Mouse (Mus musculus) hindbrain, embryonic 14.5 days (tissue): ENCODE results near the gene Cyp4f16. TPM values are rescaled to one million over a fixed set of nuclear protein-coding genes. Genes with fewer than 3 reads are reported as not detected.
A peak's percentile ranks its signal among the peaks of the same experiment; 100 is the strongest.
"Not testable (repeated sequence)": the region's sequence is repeated elsewhere in the genome, so short reads cannot be mapped to it uniquely, and the experiment has no call there.

ENCODE experiments used
- ATAC-seq: fragments of 200-750 bp; cut with Nextera tagmentation; 2 replicates; pipeline ENCODE4 v1.8.0; 2017; ENCODE audit warnings: moderate number of reproducible peaks, mild to moderate bottlenecking, moderate TSS enrichment, moderate library complexity; ENCODE audit not compliant: low FRiP score
- DNase-seq: peaks from one replicate; pipeline ENCODE4 v3.0.0-alpha.2; 2015; ENCODE audit warnings: low spot score
- H3K27ac ChIP-seq: fragments of 300-500 bp; sonication (generic); 2 replicates; pipeline ENCODE4 v1.5.1; 2014; ENCODE audit warnings: mild to moderate bottlenecking, moderate library complexity
- H3K27me3 ChIP-seq: fragments of 300-500 bp; sonication (generic); 2 replicates; pipeline ENCODE4 v1.6.1; 2014; ENCODE audit warnings: mild to moderate bottlenecking, low read length, mixed read lengths; ENCODE audit not compliant: control insufficient read depth, insufficient read depth
- H3K36me3 ChIP-seq: fragments of 300-500 bp; sonication (generic); replicated peaks from 2 replicates; pipeline ENCODE4 v1.6.1; 2014; ENCODE audit not compliant: control insufficient read depth, insufficient read depth
- H3K4me1 ChIP-seq: fragments of 300-500 bp; sonication (generic); replicated peaks from 2 replicates; pipeline ENCODE4 v1.6.1; 2014; ENCODE audit warnings: antibody characterized with exemption, low read length, mixed read lengths; ENCODE audit not compliant: control insufficient read depth, insufficient read depth
- H3K4me2 ChIP-seq: fragments of 300-500 bp; sonication (generic); replicated peaks from 2 replicates; pipeline ENCODE4 v1.6.1; 2014; ENCODE audit warnings: mild to moderate bottlenecking, moderate library complexity
- H3K4me3 ChIP-seq: fragments of 300-500 bp; sonication (generic); replicated peaks from 2 replicates; pipeline ENCODE4 v1.5.1; 2014; ENCODE audit warnings: mild to moderate bottlenecking, low read length
- H3K9ac ChIP-seq: fragments of 300-500 bp; sonication (generic); 2 replicates; pipeline ENCODE4 v1.6.1; 2014
- H3K9me3 ChIP-seq: fragments of 300-500 bp; sonication (generic); 2 replicates; pipeline ENCODE4 v1.6.1; 2016; ENCODE audit warnings: low read length; ENCODE audit not compliant: control insufficient read depth
- WGBS: fragments of 180-500 bp; shearing (Covaris S2); extraction: QIAGEN DNeasy Blood & Tissue Kit; methylation state at CpG from one replicate; pipeline ENCODE4 v1.1.7; 2014; 5-methylcytosine and 5-hydroxymethylcytosine counted together
- polyA plus RNA-seq: library from polyadenylated mRNA; unstranded; fragments of >200 nt; fragmentation: Nextera tagmentation; extraction: Ambion mirVana; gene quantifications from 2 replicates; pipeline ENCODE4 v1.2.1, GENCODE M21; 2014

Cyp4f16 gene
- polyA plus RNA-seq, 1 experiment from 2014 or later, result 17.1 TPM

GRCm38 (mm10) chr17:32534068-32534467, 2.3 kb upstream of the Cyp4f16 start:
- WGBS, result 82% methylated on average over 6 of the region's 6 CpGs
- H3K4me1 ChIP-seq, result 0 out of 2 replicates have a peak, but pooled peaks cover 6% of the 10 kb centered on the region
- no peak overlapping the region for H3K9ac ChIP-seq
- no peak overlapping the region for H3K4me3 ChIP-seq
- H3K27ac ChIP-seq, result no peak overlapping the region
- DNase-seq (no peak), ATAC-seq (no peak)
- H3K27me3 ChIP-seq, result no peaks in the 10 kb centered on the region
- no peaks in the 10 kb centered on the region for H3K9me3 ChIP-seq
- no peak overlapping the region for H3K4me2 ChIP-seq
- no peaks in the 10 kb centered on the region for H3K36me3 ChIP-seq

- no peak for DNase-seq
- Histone ChIP-seq H3K4me2 (peak overlapping the region; percentile 62), H3K4me3 (peak overlapping the region; percentile 38), H3K4me1 (0 out of 2 replicates have a peak, but pooled peaks cover 6% of the 10 kb centered on the region), H3K9me3 (no peaks in the 10 kb centered on the region), H3K36me3 (no peaks in the 10 kb centered on the region), H3K27ac (no peak overlapping the region), H3K27me3 (no peaks in the 10 kb centered on the region), H3K9ac (peak overlapping the region; percentile 57)
- no peak for ATAC-seq
- 69% methylated on average over 5 of the region's 5 CpGs for WGBS
Observed at GRCm38 (mm10) chr17:32536867-32537250, 501 bp downstream of the Cyp4f16 start.

GRCm38 (mm10) chr17:32544792-32545191, 8.4 kb downstream of the Cyp4f16 start:
- not testable (repeated sequence) for DNase-seq, H3K9me3 ChIP-seq, H3K27me3 ChIP-seq, ATAC-seq, H3K9ac ChIP-seq, H3K27ac ChIP-seq, H3K4me2 ChIP-seq, H3K4me3 ChIP-seq, H3K4me1 ChIP-seq
- H3K36me3 ChIP-seq, result peaks cover 12% of the 10 kb centered on the region
- 93% methylated on average over 5 of the region's 5 CpGs for WGBS

DNA sequence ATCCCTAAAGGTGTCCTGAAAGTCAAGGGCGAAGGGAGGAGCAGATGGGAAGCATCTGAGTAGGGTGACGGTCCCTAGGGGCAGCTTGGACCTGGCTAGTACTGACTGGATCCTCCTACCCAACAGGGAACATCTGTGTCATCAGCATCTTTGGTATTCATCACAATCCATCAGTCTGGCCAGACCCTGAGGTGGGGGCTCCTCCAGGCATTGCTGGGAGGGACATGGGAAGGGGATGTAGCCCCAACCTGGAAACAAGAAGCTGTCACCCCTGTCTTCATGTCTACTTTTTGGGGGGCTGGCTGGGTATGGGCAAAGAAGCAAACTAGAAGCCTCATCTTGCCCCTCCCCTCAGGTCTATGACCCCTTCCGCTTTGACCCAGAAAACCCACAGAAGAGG, 14.0 kb downstream of the Cyp4f16 start:
- WGBS, result 95% methylated on average over 3 of the region's 3 CpGs
- not testable (repeated sequence) for H3K4me1 ChIP-seq

GRCm38 (mm10) chr17:32550900-32551770, 14.8 kb downstream of the Cyp4f16 start:
- Histone ChIP-seq H3K36me3 (no peaks in the 10 kb centered on the region), H3K4me2 (peak overlapping the region; percentile 47), H3K9me3 (no peaks in the 10 kb centered on the region), H3K27ac (peak overlapping the region; percentile 7; the same call in 1 of the 2 replicates), H3K4me3 (peak overlapping the region; percentile 24), H3K9ac (peak overlapping the region; percentile 52), H3K4me1 (no peaks in the 10 kb centered on the region), H3K27me3 (no peaks in the 10 kb centered on the region)
- 13% methylated on average over 20 of the region's 20 CpGs for WGBS
- ATAC-seq (peak; percentile 96), DNase-seq (peak; percentile 90)

More for the DNA sequence above, 14.0 kb downstream of the Cyp4f16 start:
- 0 out of 2 replicates have a peak, but pooled peaks have one; percentile 6 for ATAC-seq
- H3K4me2 ChIP-seq, result peak overlapping the region; percentile 47
- H3K36me3 ChIP-seq, H3K9me3 ChIP-seq, H3K27ac ChIP-seq, DNase-seq, H3K27me3 ChIP-seq: not testable (repeated sequence)
- H3K4me3 ChIP-seq, result peak overlapping the region; percentile 24
- peak overlapping the region; percentile 52; the same call in 1 of the 2 replicates for H3K9ac ChIP-seq

GRCm38 (mm10) chr17:32553016-32553415, 16.7 kb downstream of the Cyp4f16 start:
- H3K4me3 ChIP-seq, H3K27me3 ChIP-seq, ATAC-seq, H3K4me2 ChIP-seq, H3K27ac ChIP-seq, DNase-seq, H3K4me1 ChIP-seq, H3K9ac ChIP-seq, H3K36me3 ChIP-seq, H3K9me3 ChIP-seq: not testable (repeated sequence)
- 58% methylated on average over 1 of the region's 1 CpGs for WGBS

DNA sequence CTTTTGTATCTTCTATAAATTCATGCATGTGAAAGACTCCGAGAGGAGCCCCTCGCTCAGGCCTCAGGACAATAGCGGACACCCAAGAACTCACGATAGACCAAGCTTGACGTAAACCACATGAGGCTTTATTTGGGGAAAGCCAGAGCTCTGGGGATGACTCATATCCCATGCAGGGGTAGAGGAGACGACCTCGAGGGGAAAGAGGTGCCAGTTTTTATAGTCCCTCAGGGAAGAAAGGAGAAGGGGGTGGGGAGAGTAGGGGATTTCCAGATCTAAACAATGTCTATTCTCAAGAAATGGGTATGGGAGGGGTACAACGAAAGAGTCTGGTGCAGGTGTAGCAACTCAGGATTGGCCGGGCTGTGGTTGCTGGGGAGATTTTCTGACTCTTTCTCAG, 18.0 kb downstream of the Cyp4f16 start:
- WGBS, result 84% methylated on average over 9 of the region's 9 CpGs
- H3K27ac ChIP-seq, DNase-seq, H3K27me3 ChIP-seq, H3K9me3 ChIP-seq, H3K4me2 ChIP-seq, H3K4me1 ChIP-seq, H3K9ac ChIP-seq, ATAC-seq, H3K36me3 ChIP-seq, H3K4me3 ChIP-seq: not testable (repeated sequence)

DNA sequence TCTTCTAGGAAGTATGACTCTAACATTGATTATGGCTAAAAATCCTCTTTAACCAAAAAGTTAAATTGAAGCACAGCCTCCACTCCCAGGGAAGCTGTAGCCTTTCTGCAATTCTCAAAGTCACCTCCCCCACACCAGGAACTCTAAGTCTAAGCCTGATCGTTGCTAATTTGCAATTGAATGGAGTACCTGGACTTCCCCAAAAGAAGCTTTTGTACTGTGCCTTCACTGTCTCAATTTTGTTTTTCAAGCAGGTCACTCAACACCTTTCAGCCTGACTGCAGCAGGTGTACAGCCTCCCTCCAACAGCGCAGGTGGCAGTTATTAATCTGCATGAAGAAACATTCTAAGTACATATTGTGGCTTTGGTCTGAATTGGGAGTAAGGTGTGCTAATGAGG, 26.9 kb downstream of the Cyp4f16 start:
- H3K4me3 ChIP-seq, H3K9ac ChIP-seq, H3K36me3 ChIP-seq, ATAC-seq, DNase-seq, H3K4me1 ChIP-seq, H3K4me2 ChIP-seq, H3K27me3 ChIP-seq, H3K27ac ChIP-seq: not testable (repeated sequence)
- H3K9me3 ChIP-seq, result peaks cover 16% of the 10 kb centered on the region
- WGBS, result 85% methylated on average over 2 of the region's 2 CpGs

DNA sequence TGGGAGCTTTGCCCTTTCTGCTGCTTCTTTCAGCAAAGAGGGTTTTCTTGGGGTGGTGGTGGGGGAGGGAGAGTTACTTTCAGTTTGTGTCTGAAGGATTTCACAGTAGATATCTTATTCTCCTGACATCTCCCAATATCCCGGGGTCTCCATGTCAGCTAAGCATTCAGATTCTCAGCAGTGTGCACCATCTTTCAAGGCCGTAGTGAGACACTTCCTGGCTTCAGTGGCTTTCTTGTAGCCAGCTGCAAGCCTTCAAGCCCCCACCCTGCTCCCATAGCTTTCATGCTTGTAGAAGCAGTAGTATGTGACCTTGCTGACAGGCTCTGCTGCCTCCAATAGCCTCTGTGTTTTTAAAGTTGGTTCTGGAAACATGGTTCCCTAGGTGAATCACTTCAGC, 36.9 kb downstream of the Cyp4f16 start:
- H3K9me3 ChIP-seq, H3K4me2 ChIP-seq, H3K27ac ChIP-seq, ATAC-seq, H3K9ac ChIP-seq, DNase-seq, H3K27me3 ChIP-seq, H3K4me3 ChIP-seq, H3K4me1 ChIP-seq, H3K36me3 ChIP-seq: not testable (repeated sequence)
- WGBS, result 79% methylated on average over 2 of the region's 2 CpGs
